Mouse (Mus musculus): ENCODE measurements around the gene Gm853.
"Not testable (repeated sequence)": the region's sequence is repeated elsewhere in the genome, so short reads cannot be mapped to it uniquely, and the experiment has no call there.

DNA sequence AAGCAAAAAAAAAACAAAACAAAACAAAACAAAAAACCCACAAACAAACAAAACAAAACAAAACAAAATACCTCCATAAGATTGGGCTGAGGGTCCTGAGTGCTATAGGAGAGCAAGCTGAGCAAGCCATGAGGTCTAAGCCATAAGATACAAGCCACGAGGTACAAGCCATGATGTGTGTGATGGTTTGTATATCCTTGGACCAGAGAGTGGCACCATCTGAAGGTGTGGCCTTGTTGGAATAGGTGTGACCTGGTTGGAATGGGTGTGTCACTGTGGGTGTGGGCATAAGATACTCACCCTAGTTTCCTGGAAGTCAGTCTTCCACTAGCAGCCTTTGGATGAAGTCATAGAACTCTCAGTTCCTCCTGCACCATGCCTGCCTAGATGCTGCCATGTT lies 21.4 kb upstream of the Gm853 start:
- TF ChIP-seq EP300, CTCF (IDR thresholded peaks at IDR 0.05): not testable (repeated sequence)

All from lung, postnatal 0 days (tissue).